Comparison of ENCODE assay signal across 17 mouse cellular contexts in the genomic region with DNA sequence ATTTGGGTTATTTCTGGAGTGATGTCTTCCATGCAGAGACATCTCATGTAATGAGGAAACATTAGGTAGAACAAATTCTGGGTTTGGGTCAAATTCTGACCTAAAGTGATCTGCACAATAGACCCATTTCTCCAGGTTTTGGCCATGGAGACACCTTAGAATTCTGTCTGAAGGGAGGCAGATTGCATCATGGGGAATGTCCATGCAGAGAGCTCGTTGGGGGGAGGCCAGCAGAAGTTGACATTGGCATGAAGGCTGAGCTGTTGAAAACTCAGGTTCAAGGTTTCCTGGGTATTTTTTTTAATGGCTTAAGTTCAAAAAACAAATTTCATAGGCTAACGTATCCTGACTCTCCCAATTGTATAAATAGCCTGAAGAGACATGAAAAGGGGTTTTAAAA. TPM values are rescaled to one million over a fixed set of nuclear protein-coding genes. Genes with fewer than 3 reads are reported as not detected.
DNase-seq lines count a peak whose midpoint lies in the region; ATAC-seq lines count a peak whose summit lies in the region.
"Had no signal": no experiment of that assay in that cellular context is flagged by ENCODE, and none has a peak within 500 bp of the region (broad histone marks: within the 10 kb centered on the region; RNA-seq: fewer than 3 reads in every experiment).

No protein-coding gene starts in this region.

- H3K4me3 ChIP-seq in hindbrain, embryonic 14.5 days (replicated peaks; ENCODE audit: low read length): no peak overlapping the region
- H3K4me3 ChIP-seq in hindbrain, embryonic 16.5 days (ENCODE audit: low read length): no peak overlapping the region
- H3K4me3 ChIP-seq: embryonic facial prominence, embryonic 12.5 days; forebrain, embryonic 13.5 days; heart, embryonic 12.5 days had no signal

- no peaks in the 10 kb centered on the region for H3K27me3 ChIP-seq in hindbrain, embryonic 14.5 days (ENCODE audit: control insufficient read depth, insufficient read depth, low read length)
- no peaks in the 10 kb centered on the region for H3K27me3 ChIP-seq in hindbrain, embryonic 16.5 days (replicated peaks; ENCODE audit: control insufficient read depth, insufficient read depth, low read length)
- H3K27me3 ChIP-seq: CH12.LX; embryonic facial prominence, embryonic 12.5 days; forebrain, embryonic 13.5 days; heart, embryonic 12.5 days; Patski had no signal

- no peaks in the 10 kb centered on the region for H3K9me3 ChIP-seq in hindbrain, embryonic 14.5 days (ENCODE audit: control insufficient read depth, low read length)
- H3K9me3 ChIP-seq in hindbrain, embryonic 16.5 days (ENCODE audit: control insufficient read depth, low read length): no peaks in the 10 kb centered on the region
- H3K9me3 ChIP-seq: embryonic facial prominence, embryonic 12.5 days; forebrain, embryonic 13.5 days had no signal

- peak; percentile 42 to 44 for DNase-seq in cerebellum, postnatal 10 days
- no peak for DNase-seq in cerebellum, postnatal 36 days
- no peak for DNase-seq in hindbrain, embryonic 14.5 days (ENCODE audit: low spot score)
- DNase-seq in adipocyte (ENCODE audit: low spot score): peak; percentile 47
- peak; percentile 58 for DNase-seq in adrenal gland, postnatal 10 days
- DNase-seq in kidney, postnatal 4 days: no peak
- DNase-seq in embryo, embryonic 9.5 days (ENCODE audit: extremely low spot score): no peak
- DNase-seq: gastrocnemius, postnatal 14 days; kidney, adult 18-20 months had no signal

- 0 out of 2 replicates have a peak overlapping the region, but pooled peaks have one; percentile 14 for H3K27ac ChIP-seq in hindbrain, embryonic 14.5 days
- no peak overlapping the region for H3K27ac ChIP-seq in hindbrain, embryonic 16.5 days (ENCODE audit: low read depth, low read length)
- H3K27ac ChIP-seq: embryonic facial prominence, embryonic 12.5 days; forebrain, embryonic 13.5 days had no signal

- ATAC-seq in hindbrain, embryonic 14.5 days (ENCODE audit: low FRiP score): no peak
- no peak for ATAC-seq in hindbrain, embryonic 16.5 days
- ATAC-seq: activated CD4-positive, CD25-positive, alpha-beta regulatory T cell, adult 4 months; Patski had no signal

- H3K4me2 ChIP-seq in hindbrain, embryonic 14.5 days (replicated peaks): no peak overlapping the region
- H3K4me2 ChIP-seq in hindbrain, embryonic 16.5 days (ENCODE audit: low read length): no peak overlapping the region
- H3K4me2 ChIP-seq: embryonic facial prominence, embryonic 12.5 days; forebrain, embryonic 13.5 days; heart, embryonic 12.5 days had no signal

- no peak overlapping the region for H3K9ac ChIP-seq in hindbrain, embryonic 14.5 days
- H3K9ac ChIP-seq in hindbrain, embryonic 16.5 days (ENCODE audit: low read depth, low read length): no peak overlapping the region
- H3K9ac ChIP-seq: embryonic facial prominence, embryonic 12.5 days; forebrain, embryonic 13.5 days; forebrain, postnatal 0 days; heart, embryonic 12.5 days had no signal

- no peaks in the 10 kb centered on the region for H3K36me3 ChIP-seq in hindbrain, embryonic 14.5 days (replicated peaks; ENCODE audit: control insufficient read depth, insufficient read depth)
- no peaks in the 10 kb centered on the region for H3K36me3 ChIP-seq in hindbrain, embryonic 16.5 days (ENCODE audit: control insufficient read depth, insufficient read depth, low read length)
- H3K36me3 ChIP-seq: embryonic facial prominence, embryonic 12.5 days; heart, embryonic 12.5 days had no signal

- no peaks in the 10 kb centered on the region for H3K4me1 ChIP-seq in hindbrain, embryonic 14.5 days (replicated peaks; ENCODE audit: control insufficient read depth, insufficient read depth, low read length)
- no peaks in the 10 kb centered on the region for H3K4me1 ChIP-seq in hindbrain, embryonic 16.5 days (ENCODE audit: control insufficient read depth, insufficient read depth, low read depth, low read length)
- H3K4me1 ChIP-seq: embryonic facial prominence, embryonic 12.5 days; forebrain, embryonic 13.5 days had no signal

- WGBS in hindbrain, embryonic 14.5 days: 78% methylated on average over 2 of the region's 2 CpGs
- 66% methylated on average over 2 of the region's 2 CpGs for WGBS in hindbrain, embryonic 16.5 days

RNA-seq across cellular contexts. Expression of a gene that starts 42.3 kb away (rescaled TPM):
- 5.5 and 6.6 TPM in 2 replicates for polyA plus RNA-seq in hindbrain, embryonic 14.5 days (2014; fragmentation: Nextera tagmentation; extraction: Ambion mirVana)
- polyA plus RNA-seq in hindbrain, embryonic 16.5 days (2015; fragmentation: Nextera tagmentation; extraction: Ambion mirVana): 6.8 and 8.5 TPM in 2 replicates
- total RNA-seq in adrenal gland, postnatal 10 days (2021): 10 to 100 TPM; 31.8 to 35.7 TPM
- polyA plus RNA-seq: activated CD4-positive, CD25-positive, alpha-beta regulatory T cell, adult 4 months had no signal

Comparison
In these comparisons a context has a peak if more than half of its experiments do, and no peak if none do; other contexts are left out.
1. DNase-seq: peak in cerebellum, postnatal 10 days (2 of 2), adipocyte (single experiment) and adrenal gland, postnatal 10 days (single experiment); none in cerebellum, postnatal 36 days (0 of 2), hindbrain, embryonic 14.5 days (single experiment), kidney, postnatal 4 days (0 of 2) and embryo, embryonic 9.5 days (single experiment).